Mouse (Mus musculus): Measurements from ENCODE around the gene Hmces.

DNA sequence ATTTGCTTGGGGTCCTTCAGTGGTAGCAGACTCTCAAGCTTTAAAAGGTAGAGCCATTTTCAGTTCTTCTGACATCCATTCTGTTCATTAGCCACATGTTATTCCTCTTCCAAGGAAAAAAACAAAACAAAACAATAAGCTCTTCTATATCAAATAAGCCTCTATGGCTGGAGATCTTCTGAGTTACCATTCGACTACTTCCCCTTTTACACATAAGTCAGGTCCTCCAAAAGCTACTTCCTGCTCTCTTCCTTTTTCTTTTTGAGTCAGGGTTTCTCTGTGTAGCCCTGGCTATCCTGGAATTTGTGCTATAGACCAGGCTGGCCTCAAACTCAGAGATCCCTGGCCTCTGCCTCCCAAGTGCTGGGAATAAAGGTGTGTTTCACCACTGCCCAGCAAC, 9.9 kb downstream of the Hmces start:
- TF ChIP-seq POLR2A (IDR thresholded peaks at IDR 0.05; ENCODE audit: control insufficient read depth, low read depth, low read length) = no peak
- TF ChIP-seq CTCF (IDR thresholded peaks at IDR 0.05; ENCODE audit: control insufficient read depth, insufficient read depth, insufficient replicate concordance, low read depth, low read length) = no peak

All from testis, adult 2 months (tissue).